Mouse (Mus musculus): ENCODE results near the gene Eno3. TPM values are rescaled to one million over a fixed set of nuclear protein-coding genes. Genes with fewer than 3 reads are reported as not detected.

Eno3 gene
- polyA plus RNA-seq, 1 experiment from 2014 or later, result 30.7 TPM

DNA sequence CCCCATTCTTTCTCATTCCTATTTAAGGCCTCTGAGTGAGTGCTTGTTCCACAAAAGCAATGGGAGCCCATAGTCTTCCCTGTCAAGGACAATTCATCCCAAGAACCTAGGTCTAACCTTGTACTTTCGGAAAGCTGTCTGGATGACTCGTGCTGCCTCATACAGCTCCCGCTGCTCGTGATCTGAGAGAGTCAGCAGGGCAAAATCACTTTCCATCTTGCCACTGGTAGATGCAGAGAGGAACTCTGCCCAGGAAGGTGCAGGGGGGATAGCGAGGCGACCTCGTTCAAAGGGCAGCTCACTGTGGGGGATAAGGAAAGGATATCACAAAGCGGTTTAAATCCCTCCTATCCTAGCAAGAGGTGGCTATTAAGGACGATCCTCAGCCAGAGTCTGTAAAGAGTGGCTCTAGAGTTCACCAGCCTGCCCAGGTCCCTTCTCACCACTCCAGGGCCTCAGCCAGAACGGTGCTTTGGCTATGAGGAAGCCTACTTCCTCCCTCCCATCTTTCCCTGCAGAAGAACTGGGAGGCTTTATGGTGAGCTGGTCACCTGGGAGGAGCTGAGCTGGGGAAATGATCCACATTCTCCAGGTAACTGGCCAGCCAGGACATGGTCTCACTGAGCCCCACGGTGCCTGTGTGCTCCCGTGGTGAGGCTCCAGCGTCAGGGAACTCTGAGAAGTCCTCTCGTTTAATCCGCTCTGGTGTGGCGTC, 14.5 kb downstream of the Eno3 start:
- 85% methylated on average over 16 of the region's 16 CpGs for WGBS
- no peaks in the 10 kb centered on the region for H3K27me3 ChIP-seq (ENCODE audit: control insufficient read depth, insufficient read depth, low read length)
- no peaks in the 10 kb centered on the region for H3K9me3 ChIP-seq (replicated peaks; ENCODE audit: control insufficient read depth, low read length)
- ATAC-seq (replicated peaks; ENCODE audit: insufficient number of reproducible peaks, low FRiP score, low TSS enrichment, low read depth), result no peak
- no peak overlapping the region for H3K9ac ChIP-seq (replicated peaks; ENCODE audit: low read length)
- H3K4me2 ChIP-seq (ENCODE audit: low read depth, low read length), result no peak overlapping the region
- no peaks in the 10 kb centered on the region for H3K4me1 ChIP-seq (ENCODE audit: control insufficient read depth, insufficient read depth, low read length)
- no peak overlapping the region for H3K27ac ChIP-seq (replicated peaks; ENCODE audit: low read depth, low read length)
- no peak for DNase-seq (ENCODE audit: low spot score)
- no peaks in the 10 kb centered on the region; the same call in 1 of the 2 replicates for H3K36me3 ChIP-seq (replicated peaks; ENCODE audit: control insufficient read depth, insufficient read depth, low read depth, low read length)
- no peak overlapping the region for H3K4me3 ChIP-seq (ENCODE audit: low read depth, low read length)

DNA sequence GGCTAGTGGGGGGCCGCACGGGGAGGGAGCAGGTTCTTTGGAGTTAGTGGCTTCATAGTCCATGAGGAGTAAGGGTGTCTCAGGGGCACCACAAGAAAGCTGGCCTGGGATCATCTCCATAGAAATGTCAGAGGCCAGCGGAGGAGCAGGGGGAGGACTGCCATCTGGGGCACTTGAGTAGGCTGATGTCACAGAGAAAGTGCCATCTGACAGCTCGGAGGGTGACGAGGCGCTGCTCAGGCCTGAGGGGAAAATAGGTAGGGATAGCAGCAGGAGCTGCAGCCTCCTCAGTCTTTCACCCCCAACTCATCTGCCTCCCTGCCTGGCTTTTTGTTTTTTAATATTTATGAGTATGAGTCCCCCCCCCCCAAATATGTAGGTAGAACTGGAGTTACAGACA, 17.0 kb downstream of the Eno3 start:
- Histone ChIP-seq H3K4me2 (ENCODE audit: low read depth, low read length) (no peak overlapping the region), H3K27me3 (ENCODE audit: control insufficient read depth, insufficient read depth, low read length) (no peaks in the 10 kb centered on the region), H3K27ac (replicated peaks; ENCODE audit: low read depth, low read length) (no peak overlapping the region), H3K9ac (replicated peaks; ENCODE audit: low read length) (no peak overlapping the region), H3K9me3 (replicated peaks; ENCODE audit: control insufficient read depth, low read length) (no peaks in the 10 kb centered on the region), H3K36me3 (replicated peaks; ENCODE audit: control insufficient read depth, insufficient read depth, low read depth, low read length) (no peaks in the 10 kb centered on the region; the same call in 1 of the 2 replicates), H3K4me1 (ENCODE audit: control insufficient read depth, insufficient read depth, low read length) (no peaks in the 10 kb centered on the region), H3K4me3 (ENCODE audit: low read depth, low read length) (no peak overlapping the region)
- no peak for ATAC-seq (replicated peaks; ENCODE audit: insufficient number of reproducible peaks, low FRiP score, low TSS enrichment, low read depth)
- 70% methylated on average over 6 of the region's 6 CpGs for WGBS
- no peak for DNase-seq (ENCODE audit: low spot score)

DNA sequence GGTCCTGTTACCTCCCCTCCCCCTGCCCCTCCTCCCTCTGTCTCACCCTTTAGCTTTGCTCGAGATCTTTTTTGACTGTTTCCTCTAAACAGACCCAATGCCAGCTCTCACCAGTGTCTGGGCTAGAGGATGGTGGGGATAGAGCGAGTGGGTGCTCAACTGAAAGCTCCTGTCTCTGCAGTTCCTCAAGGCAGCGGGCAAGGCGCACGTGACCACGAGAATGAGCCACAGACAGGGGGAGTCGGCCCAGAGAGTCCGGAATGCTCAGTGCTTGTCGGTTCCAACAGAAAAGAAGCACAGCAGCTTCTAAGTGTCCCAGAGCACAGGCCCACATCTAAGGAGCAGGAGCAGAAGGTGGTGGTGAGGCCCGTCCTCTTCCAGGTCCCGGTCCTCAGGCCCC, 17.5 kb downstream of the Eno3 start:
- Histone ChIP-seq H3K4me3 (ENCODE audit: low read depth, low read length) (no peak overlapping the region), H3K27ac (replicated peaks; ENCODE audit: low read depth, low read length) (no peak overlapping the region), H3K27me3 (ENCODE audit: control insufficient read depth, insufficient read depth, low read length) (no peaks in the 10 kb centered on the region), H3K36me3 (replicated peaks; ENCODE audit: control insufficient read depth, insufficient read depth, low read depth, low read length) (no peaks in the 10 kb centered on the region; the same call in 1 of the 2 replicates), H3K4me1 (ENCODE audit: control insufficient read depth, insufficient read depth, low read length) (no peaks in the 10 kb centered on the region), H3K4me2 (ENCODE audit: low read depth, low read length) (no peak overlapping the region), H3K9ac (replicated peaks; ENCODE audit: low read length) (no peak overlapping the region), H3K9me3 (replicated peaks; ENCODE audit: control insufficient read depth, low read length) (no peaks in the 10 kb centered on the region)
- ATAC-seq (replicated peaks; ENCODE audit: insufficient number of reproducible peaks, low FRiP score, low TSS enrichment, low read depth) (no peak), DNase-seq (ENCODE audit: low spot score) (no peak)
- WGBS, result 68% methylated on average over 11 of the region's 11 CpGs

DNA sequence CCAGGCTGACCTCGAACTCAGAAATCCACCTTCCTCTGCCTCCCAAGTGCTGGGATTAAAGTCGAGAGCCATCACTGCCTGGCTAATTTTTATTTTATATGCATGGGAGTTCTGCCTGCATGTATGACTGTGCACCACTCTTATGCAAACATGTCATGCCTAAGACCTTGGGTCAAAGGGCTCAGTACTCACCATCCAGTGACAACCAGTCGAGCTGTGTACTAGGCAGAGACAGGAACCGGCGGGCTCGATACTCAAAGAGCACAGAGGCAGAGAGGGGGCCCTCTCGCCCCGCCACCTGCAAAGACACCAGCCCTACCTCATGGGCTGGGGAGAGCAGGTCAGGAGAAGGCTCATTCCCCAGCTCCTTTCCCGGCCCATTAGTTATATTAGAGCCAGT, 21.1 kb downstream of the Eno3 start:
- Histone ChIP-seq H3K4me1 (ENCODE audit: control insufficient read depth, insufficient read depth, low read length) (no peaks in the 10 kb centered on the region), H3K36me3 (replicated peaks; ENCODE audit: control insufficient read depth, insufficient read depth, low read depth, low read length) (no peaks in the 10 kb centered on the region; the same call in 1 of the 2 replicates), H3K9ac (replicated peaks; ENCODE audit: low read length) (no peak overlapping the region), H3K9me3 (replicated peaks; ENCODE audit: control insufficient read depth, low read length) (no peaks in the 10 kb centered on the region), H3K27me3 (ENCODE audit: control insufficient read depth, insufficient read depth, low read length) (no peaks in the 10 kb centered on the region), H3K4me2 (ENCODE audit: low read depth, low read length) (no peak overlapping the region), H3K27ac (replicated peaks; ENCODE audit: low read depth, low read length) (no peak overlapping the region), H3K4me3 (ENCODE audit: low read depth, low read length) (no peak overlapping the region)
- DNase-seq (ENCODE audit: low spot score) (no peak), ATAC-seq (replicated peaks; ENCODE audit: insufficient number of reproducible peaks, low FRiP score, low TSS enrichment, low read depth) (no peak)
- WGBS, result 74% methylated on average over 9 of the region's 9 CpGs

DNA sequence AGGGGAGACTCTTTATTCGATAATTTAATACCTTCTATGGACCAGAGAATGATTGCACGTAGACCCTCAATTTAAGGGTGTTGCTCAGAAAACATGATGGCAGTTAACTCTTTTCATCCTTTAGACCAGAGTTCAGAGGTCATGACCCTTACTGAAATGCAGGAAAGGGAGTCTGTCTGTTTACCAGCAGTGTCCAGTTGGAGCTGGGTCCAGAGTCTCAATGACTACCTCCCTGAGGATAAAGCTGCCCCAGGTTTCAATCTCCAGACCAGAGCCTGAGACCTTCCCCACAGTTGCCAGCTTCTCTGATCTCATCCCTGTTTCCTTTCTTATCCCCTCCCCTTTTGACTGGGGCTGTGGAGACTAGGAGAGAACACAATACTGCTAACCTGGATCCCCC, 21.6 kb downstream of the Eno3 start:
- no peaks in the 10 kb centered on the region; the same call in 1 of the 2 replicates for H3K36me3 ChIP-seq (replicated peaks; ENCODE audit: control insufficient read depth, insufficient read depth, low read depth, low read length)
- ATAC-seq (replicated peaks; ENCODE audit: insufficient number of reproducible peaks, low FRiP score, low TSS enrichment, low read depth) (no peak), DNase-seq (ENCODE audit: low spot score) (no peak)
- WGBS, result 49% methylated on average over 2 of the region's 2 CpGs
- H3K9me3 ChIP-seq (replicated peaks; ENCODE audit: control insufficient read depth, low read length), result no peaks in the 10 kb centered on the region
- H3K4me1 ChIP-seq (ENCODE audit: control insufficient read depth, insufficient read depth, low read length), result no peaks in the 10 kb centered on the region
- H3K27ac ChIP-seq (replicated peaks; ENCODE audit: low read depth, low read length), result no peak overlapping the region
- no peak overlapping the region for H3K4me2 ChIP-seq (ENCODE audit: low read depth, low read length)
- H3K27me3 ChIP-seq (ENCODE audit: control insufficient read depth, insufficient read depth, low read length), result no peaks in the 10 kb centered on the region
- H3K4me3 ChIP-seq (ENCODE audit: low read depth, low read length), result no peak overlapping the region
- no peak overlapping the region for H3K9ac ChIP-seq (replicated peaks; ENCODE audit: low read length)

DNA sequence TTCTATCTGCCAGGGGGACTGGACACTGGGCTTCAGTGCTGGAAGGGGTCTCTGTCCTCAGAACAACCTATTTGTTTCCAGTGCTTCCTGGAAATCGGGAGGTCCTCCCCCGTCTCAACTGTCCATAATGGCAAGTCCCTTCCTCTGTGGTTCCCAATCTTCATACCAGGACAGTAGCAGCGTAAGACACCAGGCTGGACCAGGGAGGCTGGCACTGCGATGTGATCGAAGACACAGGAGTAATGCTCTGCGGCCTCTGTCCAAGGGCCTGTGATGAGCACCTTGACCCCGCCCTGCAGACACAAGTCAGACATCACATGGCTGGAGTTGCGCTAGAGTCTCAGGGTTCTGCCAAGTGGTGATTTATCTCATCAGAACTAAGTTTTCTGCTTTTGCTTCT, 22.4 kb downstream of the Eno3 start:
- no peak for ATAC-seq (replicated peaks; ENCODE audit: insufficient number of reproducible peaks, low FRiP score, low TSS enrichment, low read depth)
- Histone ChIP-seq H3K9ac (replicated peaks; ENCODE audit: low read length) (no peak overlapping the region), H3K27ac (replicated peaks; ENCODE audit: low read depth, low read length) (no peak overlapping the region), H3K4me2 (ENCODE audit: low read depth, low read length) (no peak overlapping the region), H3K27me3 (ENCODE audit: control insufficient read depth, insufficient read depth, low read length) (no peaks in the 10 kb centered on the region), H3K4me3 (ENCODE audit: low read depth, low read length) (no peak overlapping the region), H3K9me3 (replicated peaks; ENCODE audit: control insufficient read depth, low read length) (no peaks in the 10 kb centered on the region), H3K36me3 (replicated peaks; ENCODE audit: control insufficient read depth, insufficient read depth, low read depth, low read length) (no peaks in the 10 kb centered on the region; the same call in 1 of the 2 replicates), H3K4me1 (ENCODE audit: control insufficient read depth, insufficient read depth, low read length) (no peaks in the 10 kb centered on the region)
- WGBS, result 94% methylated on average over 8 of the region's 8 CpGs
- DNase-seq (ENCODE audit: low spot score), result no peak

DNA sequence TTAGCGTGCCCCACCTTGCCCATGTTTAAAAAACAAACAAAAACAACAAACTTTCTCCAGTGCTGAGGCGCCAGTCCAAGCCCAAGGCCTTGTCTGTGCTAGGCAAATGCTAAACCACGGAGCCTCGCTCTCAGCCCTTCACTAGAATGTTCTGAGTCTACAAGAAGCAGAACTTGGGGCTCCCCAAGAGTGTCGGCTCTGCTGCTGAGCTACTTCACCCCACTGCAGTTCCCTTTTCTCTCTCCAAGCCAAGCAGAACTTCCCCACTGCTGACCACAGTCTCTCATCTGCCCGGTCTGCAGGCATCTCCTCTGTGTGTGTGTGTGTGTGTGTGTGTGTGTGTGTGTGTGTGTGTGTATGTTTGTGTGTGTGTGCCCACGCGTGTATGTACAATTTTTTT, 22.9 kb downstream of the Eno3 start:
- Histone ChIP-seq H3K27ac (replicated peaks; ENCODE audit: low read depth, low read length) (no peak overlapping the region), H3K4me3 (ENCODE audit: low read depth, low read length) (no peak overlapping the region), H3K36me3 (replicated peaks; ENCODE audit: control insufficient read depth, insufficient read depth, low read depth, low read length) (no peaks in the 10 kb centered on the region; the same call in 1 of the 2 replicates), H3K4me2 (ENCODE audit: low read depth, low read length) (no peak overlapping the region), H3K9me3 (replicated peaks; ENCODE audit: control insufficient read depth, low read length) (no peaks in the 10 kb centered on the region), H3K9ac (replicated peaks; ENCODE audit: low read length) (no peak overlapping the region), H3K4me1 (ENCODE audit: control insufficient read depth, insufficient read depth, low read length) (no peaks in the 10 kb centered on the region), H3K27me3 (ENCODE audit: control insufficient read depth, insufficient read depth, low read length) (no peaks in the 10 kb centered on the region)
- WGBS, result 90% methylated on average over 8 of the region's 8 CpGs
- ATAC-seq (replicated peaks; ENCODE audit: insufficient number of reproducible peaks, low FRiP score, low TSS enrichment, low read depth), result no peak
- no peak for DNase-seq (ENCODE audit: low spot score)

DNA sequence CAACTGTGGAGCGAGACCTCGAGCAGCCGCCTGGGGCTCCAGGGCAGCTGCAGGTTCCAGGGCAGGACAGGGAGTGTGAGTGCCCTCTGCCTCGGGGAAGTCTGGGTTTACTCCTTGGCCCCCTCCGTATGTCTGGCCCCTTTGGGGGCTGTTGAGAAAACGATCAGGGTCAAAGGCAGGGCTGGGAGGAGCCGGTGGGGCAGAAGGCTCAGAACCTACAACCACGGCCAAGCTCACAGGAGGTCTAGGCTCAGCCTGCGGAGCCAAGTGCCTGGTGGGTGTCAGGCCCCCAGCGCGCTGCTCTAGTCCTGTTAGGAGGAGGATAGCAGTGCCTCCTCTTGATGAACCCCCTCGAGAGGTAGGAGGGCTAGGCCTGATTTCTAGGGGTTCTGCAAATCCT, 24.2 kb downstream of the Eno3 start:
- ATAC-seq (replicated peaks; ENCODE audit: insufficient number of reproducible peaks, low FRiP score, low TSS enrichment, low read depth) (0 out of 2 replicates have a peak, but pooled peaks have one; percentile 42), DNase-seq (ENCODE audit: low spot score) (no peak)
- WGBS, result 56% methylated on average over 12 of the region's 12 CpGs
- Histone ChIP-seq H3K4me2 (ENCODE audit: low read depth, low read length) (no peak overlapping the region), H3K36me3 (replicated peaks; ENCODE audit: control insufficient read depth, insufficient read depth, low read depth, low read length) (no peaks in the 10 kb centered on the region; the same call in 1 of the 2 replicates), H3K27ac (replicated peaks; ENCODE audit: low read depth, low read length) (no peak overlapping the region), H3K27me3 (ENCODE audit: control insufficient read depth, insufficient read depth, low read length) (no peaks in the 10 kb centered on the region), H3K4me1 (ENCODE audit: control insufficient read depth, insufficient read depth, low read length) (no peaks in the 10 kb centered on the region), H3K9ac (replicated peaks; ENCODE audit: low read length) (no peak overlapping the region), H3K4me3 (ENCODE audit: low read depth, low read length) (no peak overlapping the region), H3K9me3 (replicated peaks; ENCODE audit: control insufficient read depth, low read length) (no peaks in the 10 kb centered on the region)

All from embryonic facial prominence, embryonic 11.5 days (tissue).